Comparison of ENCODE assay signal across 12 mouse cellular contexts in the genomic region with DNA sequence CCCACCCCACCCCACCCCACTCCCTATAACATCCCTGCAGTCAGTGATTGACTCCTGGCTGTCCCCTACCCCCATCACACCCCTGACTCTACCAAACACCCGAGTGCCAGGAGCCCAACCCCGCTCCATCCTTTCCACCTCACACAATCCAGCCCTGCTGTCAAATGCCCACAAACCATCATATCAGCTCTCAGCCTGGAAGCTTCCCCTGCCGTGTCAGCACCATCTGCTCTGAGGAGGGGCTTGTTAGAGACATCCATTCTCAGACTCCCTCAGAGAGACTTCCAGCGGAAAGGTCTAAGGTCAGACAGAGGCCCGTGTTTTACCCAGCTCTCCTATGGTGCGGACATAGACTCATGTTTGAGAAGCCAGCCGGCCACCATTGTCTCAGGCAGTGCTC. TPM values are rescaled to one million over a fixed set of nuclear protein-coding genes. Genes with fewer than 3 reads are reported as not detected.
DNase-seq lines count a peak whose midpoint lies in the region; ATAC-seq and TF ChIP-seq lines count a peak whose summit lies in the region.
"Had no signal": no experiment of that assay in that cellular context is flagged by ENCODE, and none has a peak within 500 bp of the region (broad histone marks: within the 10 kb centered on the region; RNA-seq: fewer than 3 reads in every experiment).

No protein-coding gene starts in this region.

- H3K36me3 ChIP-seq in forebrain, embryonic 13.5 days (ENCODE audit: poor library complexity, severe bottlenecking), result no peaks in the 10 kb centered on the region
- no peaks in the 10 kb centered on the region for H3K36me3 ChIP-seq in forebrain, embryonic 15.5 days
- H3K36me3 ChIP-seq in kidney, postnatal 0 days (ENCODE audit: insufficient read depth, low read length), result no peaks in the 10 kb centered on the region
- H3K36me3 ChIP-seq in hindbrain, embryonic 14.5 days (replicated peaks; ENCODE audit: control insufficient read depth, insufficient read depth), result no peaks in the 10 kb centered on the region
- H3K36me3 ChIP-seq: liver, embryonic 12.5 days had no signal

- no peak overlapping the region for H3K27ac ChIP-seq in forebrain, embryonic 13.5 days
- H3K27ac ChIP-seq in forebrain, embryonic 15.5 days (replicated peaks), result no peak overlapping the region
- H3K27ac ChIP-seq in kidney, postnatal 0 days, result no peak overlapping the region
- H3K27ac ChIP-seq in hindbrain, embryonic 14.5 days, result no peak overlapping the region
- H3K27ac ChIP-seq: left cerebral cortex, adult 2 months; liver, embryonic 12.5 days had no signal

- H3K4me2 ChIP-seq in forebrain, embryonic 13.5 days, result no peak overlapping the region
- no peak overlapping the region for H3K4me2 ChIP-seq in forebrain, embryonic 15.5 days (replicated peaks)
- H3K4me2 ChIP-seq in kidney, postnatal 0 days (ENCODE audit: low read length), result no peak overlapping the region
- H3K4me2 ChIP-seq in hindbrain, embryonic 14.5 days (replicated peaks), result no peak overlapping the region
- H3K4me2 ChIP-seq: liver, embryonic 12.5 days had no signal

- H3K9ac ChIP-seq in forebrain, embryonic 13.5 days, result no peak overlapping the region
- H3K9ac ChIP-seq in forebrain, embryonic 15.5 days (replicated peaks), result no peak overlapping the region
- no peak overlapping the region for H3K9ac ChIP-seq in kidney, postnatal 0 days (ENCODE audit: low read depth, low read length)
- no peak overlapping the region for H3K9ac ChIP-seq in hindbrain, embryonic 14.5 days
- H3K9ac ChIP-seq: liver, embryonic 12.5 days had no signal

- no peaks in the 10 kb centered on the region for H3K27me3 ChIP-seq in forebrain, embryonic 13.5 days
- H3K27me3 ChIP-seq in forebrain, embryonic 15.5 days, result no peaks in the 10 kb centered on the region
- H3K27me3 ChIP-seq in kidney, postnatal 0 days (ENCODE audit: insufficient read depth, low read length), result no peaks in the 10 kb centered on the region
- H3K27me3 ChIP-seq in hindbrain, embryonic 14.5 days (ENCODE audit: control insufficient read depth, insufficient read depth, low read length), result no peaks in the 10 kb centered on the region
- H3K27me3 ChIP-seq: liver, embryonic 12.5 days had no signal

- H3K4me1 ChIP-seq in forebrain, embryonic 13.5 days, result no peaks in the 10 kb centered on the region
- H3K4me1 ChIP-seq in forebrain, embryonic 15.5 days, result no peaks in the 10 kb centered on the region
- no peaks in the 10 kb centered on the region for H3K4me1 ChIP-seq in kidney, postnatal 0 days (replicated peaks; ENCODE audit: insufficient read depth, low read length)
- no peaks in the 10 kb centered on the region for H3K4me1 ChIP-seq in hindbrain, embryonic 14.5 days (replicated peaks; ENCODE audit: control insufficient read depth, insufficient read depth, low read length)
- H3K4me1 ChIP-seq: liver, embryonic 12.5 days had no signal

- ATAC-seq in forebrain, embryonic 13.5 days, result 0 out of 2 replicates have a peak, but pooled peaks have one; percentile 21
- ATAC-seq in forebrain, embryonic 15.5 days (replicated peaks), result no peak
- ATAC-seq in kidney, postnatal 0 days (replicated peaks; ENCODE audit: low FRiP score, low read depth), result no peak; the same call in 1 of the 2 replicates
- 0 out of 2 replicates have a peak, but pooled peaks have one; percentile 17 for ATAC-seq in hindbrain, embryonic 14.5 days (ENCODE audit: low FRiP score)
- ATAC-seq: liver, embryonic 12.5 days had no signal

- 65% methylated on average over 7 of the region's 7 CpGs for WGBS in forebrain, embryonic 13.5 days
- WGBS in forebrain, embryonic 15.5 days, result 58% methylated on average over 7 of the region's 7 CpGs
- 39% methylated on average over 7 of the region's 7 CpGs for WGBS in kidney, postnatal 0 days
- WGBS in hindbrain, embryonic 14.5 days, result 38% methylated on average over 7 of the region's 7 CpGs

- no peak overlapping the region for H3K4me3 ChIP-seq in forebrain, embryonic 13.5 days
- H3K4me3 ChIP-seq in forebrain, embryonic 15.5 days, result no peak overlapping the region
- H3K4me3 ChIP-seq in kidney, postnatal 0 days (replicated peaks; ENCODE audit: low read depth, low read length), result no peak overlapping the region
- H3K4me3 ChIP-seq in hindbrain, embryonic 14.5 days (replicated peaks; ENCODE audit: low read length), result no peak overlapping the region
- H3K4me3 ChIP-seq: left cerebral cortex, adult 2 months; liver, embryonic 12.5 days had no signal

- no peak for TF ChIP-seq POLR2A in brain, embryonic 14.5 days (IDR thresholded peaks at IDR 0.05; ENCODE audit: borderline replicate concordance, extremely low read depth, insufficient read depth, insufficient read length, poor library complexity, severe bottlenecking)

- TF ChIP-seq CTCF in kidney, postnatal 0 days (IDR thresholded peaks at IDR 0.05; ENCODE audit: low read depth), result no peak
- TF ChIP-seq CTCF in brain, embryonic 14.5 days (IDR thresholded peaks at IDR 0.05; ENCODE audit: borderline replicate concordance, extremely low read depth, insufficient read depth, insufficient read length), result no peak

- peak; percentile 24 for DNase-seq in kidney, postnatal 0 days (ENCODE audit: low spot score)
- no peak for DNase-seq in kidney, postnatal 14 days
- DNase-seq in brain, embryonic 14.5 days (ENCODE audit: low read depth), result peak; percentile 53
- no peak for DNase-seq in hindbrain, embryonic 14.5 days (ENCODE audit: low spot score)
- no peak for DNase-seq in thymus, postnatal 10 days (ENCODE audit: low spot score in 2 of 2)
- DNase-seq in urinary bladder, adult 18-20 months (ENCODE audit: low spot score in 2 of 2), result no peak
- DNase-seq: adrenal gland, adult 2 months; kidney, postnatal 10 days had no signal

- no peaks in the 10 kb centered on the region for H3K9me3 ChIP-seq in forebrain, embryonic 13.5 days (replicated peaks)
- H3K9me3 ChIP-seq in forebrain, embryonic 15.5 days, result no peaks in the 10 kb centered on the region
- H3K9me3 ChIP-seq in kidney, postnatal 0 days (replicated peaks; ENCODE audit: low read length), result no peaks in the 10 kb centered on the region
- H3K9me3 ChIP-seq in hindbrain, embryonic 14.5 days (ENCODE audit: control insufficient read depth, low read length), result no peaks in the 10 kb centered on the region
- H3K9me3 ChIP-seq: liver, embryonic 12.5 days had no signal

RNA-seq across cellular contexts. Expression of gene Tjp2, which starts 11.5 kb away (rescaled TPM):
- 14.3 and 14.7 TPM in 2 replicates for polyA plus RNA-seq in forebrain, embryonic 13.5 days (2015; fragmentation: Nextera tagmentation; extraction: Ambion mirVana)
- 11.9 and 13.9 TPM in 2 replicates for polyA plus RNA-seq in forebrain, embryonic 15.5 days (2015; fragmentation: Nextera tagmentation; extraction: Ambion mirVana)
- polyA plus RNA-seq in kidney, postnatal 0 days (2015; fragmentation: Nextera tagmentation; extraction: Ambion mirVana), result 24.9 and 25.5 TPM in 2 replicates
- polyA plus RNA-seq in brain, embryonic 14.5 days (2012; rRNA removed), result 10.5 and 12.9 TPM in 2 replicates
- 12.6 and 13.5 TPM in 2 replicates for polyA plus RNA-seq in hindbrain, embryonic 14.5 days (2014; fragmentation: Nextera tagmentation; extraction: Ambion mirVana)

Comparison
In these comparisons a context has a peak if more than half of its experiments do, and no peak if none do; other contexts are left out.
1. ATAC-seq: peak in forebrain, embryonic 13.5 days (single experiment) and hindbrain, embryonic 14.5 days (single experiment); none in forebrain, embryonic 15.5 days (single experiment) and kidney, postnatal 0 days (single experiment).
2. DNase-seq: peak in kidney, postnatal 0 days (single experiment) and brain, embryonic 14.5 days (single experiment); none in kidney, postnatal 14 days (single experiment), hindbrain, embryonic 14.5 days (single experiment), thymus, postnatal 10 days (0 of 2) and urinary bladder, adult 18-20 months (0 of 2).